Mouse (Mus musculus) testis, adult 2 months (tissue): ENCODE measurements around the gene Milr1. TPM values are rescaled to one million over a fixed set of nuclear protein-coding genes. Genes with fewer than 3 reads are reported as not detected.

ENCODE experiments used
- H3K27ac ChIP-seq: fragments of 200-500 bp; 2 replicates; pipeline ENCODE4 v1.5.1; 2012; ENCODE audit warnings: low read depth, low read length; ENCODE audit not compliant: control insufficient read depth, insufficient read depth
- H3K27me3 ChIP-seq: fragments of 200-500 bp; 2 replicates; pipeline ENCODE4 v1.6.1; 2012; ENCODE audit warnings: mild to moderate bottlenecking, low read length, moderate library complexity; ENCODE audit not compliant: control insufficient read depth, insufficient read depth
- H3K36me3 ChIP-seq: fragments of 200-500 bp; 2 replicates; pipeline ENCODE4 v1.6.1; 2012; ENCODE audit warnings: mild to moderate bottlenecking, low read length; ENCODE audit not compliant: control insufficient read depth, insufficient read depth
- H3K4me1 ChIP-seq: fragments of 200-500 bp; 2 replicates; pipeline ENCODE4 v1.6.1; 2012; ENCODE audit warnings: low read length; ENCODE audit not compliant: control insufficient read depth, insufficient read depth
- H3K4me3 ChIP-seq: fragments of 200-500 bp; 2 replicates; pipeline ENCODE4 v1.5.1; 2012; ENCODE audit warnings: low read depth, mild to moderate bottlenecking, low read length, moderate library complexity, mixed read lengths; ENCODE audit not compliant: control insufficient read depth
- CTCF ChIP-seq: fragments of 200-500 bp; IDR thresholded peaks from 2 replicates; pipeline ENCODE4 v1.5.1; 2012; ENCODE audit warnings: low read depth, mild to moderate bottlenecking, inconsistent platforms, low read length, moderate library complexity; ENCODE audit not compliant: control insufficient read depth, insufficient read depth, insufficient replicate concordance
- POLR2A ChIP-seq: fragments of 200-500 bp; IDR thresholded peaks from 2 replicates; pipeline ENCODE4 v1.6.1; 2012; ENCODE audit warnings: low read depth, mild to moderate bottlenecking, inconsistent platforms, low read length, moderate library complexity; ENCODE audit not compliant: control insufficient read depth
- polyA plus RNA-seq: library from polyadenylated mRNA; depleted of rRNA; stranded (reverse); fragments of >200 nt; gene quantifications from 2 replicates; pipeline ENCODE4 v1.2.3, GENCODE M21; 2012

Gene Milr1
- polyA plus RNA-seq, 1 experiment: 0.16 TPM

GRCm38 (mm10) chr11:106755583-106755982 lies 4.6 kb downstream of the Milr1 start:
- no peak overlapping the region for H3K27ac ChIP-seq
- H3K36me3 ChIP-seq: no peaks in the 10 kb centered on the region
- H3K27me3 ChIP-seq: no peaks in the 10 kb centered on the region
- H3K4me1 ChIP-seq: no peaks in the 10 kb centered on the region
- H3K4me3 ChIP-seq: no peak overlapping the region
- no peak for TF ChIP-seq CTCF
- no peak for TF ChIP-seq POLR2A

GRCm38 (mm10) chr11:106759028-106759427 lies 8.0 kb downstream of the Milr1 start:
- no peaks in the 10 kb centered on the region for H3K27me3 ChIP-seq
- H3K36me3 ChIP-seq: no peaks in the 10 kb centered on the region
- TF ChIP-seq POLR2A (no peak), CTCF (no peak)
- no peak overlapping the region for H3K27ac ChIP-seq
- 0 out of 2 replicates have a peak, but pooled peaks cover 2% of the 10 kb centered on the region for H3K4me1 ChIP-seq
- H3K4me3 ChIP-seq: no peak overlapping the region

GRCm38 (mm10) chr11:106760511-106760910 lies 9.5 kb downstream of the Milr1 start:
- no peak overlapping the region for H3K4me3 ChIP-seq
- H3K36me3 ChIP-seq: no peaks in the 10 kb centered on the region
- H3K27me3 ChIP-seq: no peaks in the 10 kb centered on the region
- H3K27ac ChIP-seq: no peak overlapping the region
- TF ChIP-seq CTCF (no peak), POLR2A (no peak)
- H3K4me1 ChIP-seq: 0 out of 2 replicates have a peak, but pooled peaks cover 2% of the 10 kb centered on the region

- no peaks in the 10 kb centered on the region for H3K36me3 ChIP-seq
- H3K27ac ChIP-seq: no peak overlapping the region; the same call in 1 of the 2 replicates
- TF ChIP-seq CTCF: no peak
- no peak for TF ChIP-seq POLR2A
- H3K4me3 ChIP-seq: no peak overlapping the region
- H3K4me1 ChIP-seq: 0 out of 2 replicates have a peak, but pooled peaks cover 2% of the 10 kb centered on the region
- H3K27me3 ChIP-seq: no peaks in the 10 kb centered on the region
Observed at GRCm38 (mm10) chr11:106762139-106762799, 11.2 kb downstream of the Milr1 start.

GRCm38 (mm10) chr11:106762800-106763185 lies 11.8 kb downstream of the Milr1 start:
- H3K4me3 ChIP-seq: no peak overlapping the region
- H3K4me1 ChIP-seq: 0 out of 2 replicates have a peak, but pooled peaks cover 2% of the 10 kb centered on the region
- H3K27me3 ChIP-seq: no peaks in the 10 kb centered on the region
- H3K27ac ChIP-seq: no peak overlapping the region
- TF ChIP-seq CTCF: no peak
- no peak for TF ChIP-seq POLR2A
- no peaks in the 10 kb centered on the region for H3K36me3 ChIP-seq

GRCm38 (mm10) chr11:106766611-106767162 lies 15.7 kb downstream of the Milr1 start:
- no peak overlapping the region for H3K27ac ChIP-seq
- H3K4me1 ChIP-seq: 0 out of 2 replicates have a peak, but pooled peaks cover 2% of the 10 kb centered on the region
- no peak for TF ChIP-seq CTCF
- TF ChIP-seq POLR2A: no peak
- H3K36me3 ChIP-seq: no peaks in the 10 kb centered on the region
- H3K4me3 ChIP-seq: no peak overlapping the region
- no peaks in the 10 kb centered on the region for H3K27me3 ChIP-seq

- TF ChIP-seq CTCF (no peak), POLR2A (no peak)
- no peaks in the 10 kb centered on the region for H3K27me3 ChIP-seq
- no peak overlapping the region for H3K27ac ChIP-seq
- H3K4me1 ChIP-seq: 0 out of 2 replicates have a peak, but pooled peaks cover 2% of the 10 kb centered on the region
- no peaks in the 10 kb centered on the region for H3K36me3 ChIP-seq
- H3K4me3 ChIP-seq: no peak overlapping the region
Observed at GRCm38 (mm10) chr11:106767516-106767915, 16.5 kb downstream of the Milr1 start.
